Mouse (Mus musculus): ENCODE results near the gene Skint7. TPM values are rescaled to one million over a fixed set of nuclear protein-coding genes. Genes with fewer than 3 reads are reported as not detected.
A peak's percentile ranks its signal among the peaks of the same experiment; 100 is the strongest.
"Not testable (repeated sequence)": the region's sequence is repeated elsewhere in the genome, so short reads cannot be mapped to it uniquely, and the experiment has no call there.

Skint7 gene
- under 1 TPM; 0.26 to 0.37 TPM for total RNA-seq (2021)
- long read RNA-seq, experiment 1 = 0 reads
- long read RNA-seq, experiment 2 = 0 reads

GRCm38 (mm10) chr4:111972623-111973022 is at the start of gene Skint7:
TSS of gene Skint7 (plus strand) at chr4:111972923.
- no peak for DNase-seq (ENCODE audit: low spot score in 2 of 2)
- Histone ChIP-seq H3K4me3 (no peak within 1 kb of the TSS), H3K27ac (no peak within 1 kb of the TSS)
- no peak for TF ChIP-seq CTCF (conservative IDR thresholded peaks at IDR 0.05)

GRCm38 (mm10) chr4:111961309-111961708 is 11.4 kb upstream of the Skint7 start:
- H3K27ac ChIP-seq = no peak overlapping the region
- TF ChIP-seq CTCF (conservative IDR thresholded peaks at IDR 0.05) = peak; percentile 74
- no peak overlapping the region for H3K4me3 ChIP-seq
- no peak for DNase-seq (ENCODE audit: low spot score in 2 of 2)

- not testable (repeated sequence) for DNase-seq (ENCODE audit: low spot score in 2 of 2)
These were observed 9.5 kb upstream of the Skint7 start for GRCm38 (mm10) chr4:111963241-111963640.

GRCm38 (mm10) chr4:111963669-111964068 is 9.1 kb upstream of the Skint7 start:
- no peak for DNase-seq (ENCODE audit: low spot score in 2 of 2)

More at GRCm38 (mm10) chr4:111963241-111963640, 9.5 kb upstream of the Skint7 start:
- H3K4me3 ChIP-seq, H3K27ac ChIP-seq: not testable (repeated sequence)

GRCm38 (mm10) chr4:112005969-112006368 is 33.2 kb downstream of the Skint7 start, which contains the start of gene Skint1:
TSS of gene Skint1 (plus strand) at chr4:112006269.
- no peak within 1 kb of the TSS for H3K27ac ChIP-seq
- no peak for TF ChIP-seq CTCF (conservative IDR thresholded peaks at IDR 0.05)
- no peak for DNase-seq (ENCODE audit: low spot score in 2 of 2)
- no peak within 1 kb of the TSS for H3K4me3 ChIP-seq

More at GRCm38 (mm10) chr4:111963669-111964068, 9.1 kb upstream of the Skint7 start:
- H3K27ac ChIP-seq = no peak overlapping the region
- no peak overlapping the region for H3K4me3 ChIP-seq
- no peak for TF ChIP-seq CTCF (conservative IDR thresholded peaks at IDR 0.05)

Other genes starting within 250 kb of the Skint7 start
- gene Slc5a9, start 70.0 kb upstream of the Skint7 start, total RNA-seq (2021) = not detected
- gene Skint8, start 53.5 kb upstream of the Skint7 start, total RNA-seq (2021) = not detected
- not detected for gene Skint1, start 33.3 kb downstream of the Skint7 start, total RNA-seq (2021)
- not detected for gene Skint4, start 99.1 kb downstream of the Skint7 start, total RNA-seq (2021)

Data from layer of hippocampus, adult 2 months (tissue).